Mouse (Mus musculus) heart, adult 8-10 months (tissue): ENCODE measurements around the gene Xylt1. TPM values are rescaled to one million over a fixed set of nuclear protein-coding genes. Genes with fewer than 3 reads are reported as not detected.

ENCODE experiments used
- DNase-seq: peaks from one replicate; pipeline ENCODE4 v3.0.0; 2022; ENCODE audit warnings: low spot score
- total RNA-seq, 4 experiments: library from RNA; stranded (reverse); gene quantifications; 2 replicates each; pipeline ENCODE4 v1.2.4; 2022

The Xylt1 gene
- total RNA-seq, 4 experiments from 2014 or later: 1.6 to 2.3 (median 2.1) TPM

DNA sequence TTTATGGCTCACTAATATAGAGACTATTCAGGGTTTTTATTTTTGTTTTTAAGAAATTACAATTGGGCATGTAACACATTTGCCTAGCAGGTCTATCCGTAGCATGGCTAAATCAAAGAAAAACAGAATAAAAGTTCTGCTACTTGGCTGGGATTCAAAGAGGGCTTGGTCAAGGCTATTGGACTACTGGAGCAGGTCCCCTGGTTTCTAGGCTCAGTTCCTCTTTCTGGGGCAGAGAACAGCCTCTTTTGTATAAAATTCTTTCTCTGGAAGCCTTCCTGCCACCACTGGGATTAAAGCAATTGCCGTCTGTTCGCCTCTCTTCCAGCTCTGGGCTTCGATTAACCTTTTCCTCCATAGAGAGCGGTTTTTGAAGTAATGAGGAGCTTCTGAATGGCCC lies 100.1 kb downstream of the Xylt1 start:
- no peak for DNase-seq

GRCm38 (mm10) chr7:117481404-117481803 lies 100.6 kb downstream of the Xylt1 start:
- no peak for DNase-seq

GRCm38 (mm10) chr7:117482701-117483100 lies 101.9 kb downstream of the Xylt1 start:
- no peak for DNase-seq

DNA sequence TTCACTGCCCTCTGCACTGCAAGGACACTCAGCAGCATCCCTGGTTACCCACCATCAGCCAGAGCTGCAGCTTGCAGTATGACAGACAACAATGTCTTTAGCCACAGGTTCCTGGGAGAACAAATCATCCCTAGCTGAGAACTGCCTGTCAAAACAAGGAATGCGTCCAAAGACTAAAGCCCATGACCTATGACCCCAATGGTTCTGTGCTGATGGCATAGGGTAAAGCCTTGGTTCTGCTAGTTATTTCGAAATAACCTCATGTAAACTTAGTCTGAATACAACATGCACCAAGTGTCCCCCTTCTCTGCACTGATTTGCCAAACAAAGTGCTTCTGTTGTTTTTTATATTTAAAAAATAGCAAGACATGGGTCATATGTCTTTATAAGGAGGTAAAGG lies 103.8 kb downstream of the Xylt1 start:
- DNase-seq: no peak

- no peak for DNase-seq
Measured at GRCm38 (mm10) chr7:117484989-117485536, 104.3 kb downstream of the Xylt1 start.

- no peak for DNase-seq
Measured at GRCm38 (mm10) chr7:117486425-117487172, 105.8 kb downstream of the Xylt1 start.

- no peak for DNase-seq
Measured at GRCm38 (mm10) chr7:117487173-117487490, 106.4 kb downstream of the Xylt1 start.

DNA sequence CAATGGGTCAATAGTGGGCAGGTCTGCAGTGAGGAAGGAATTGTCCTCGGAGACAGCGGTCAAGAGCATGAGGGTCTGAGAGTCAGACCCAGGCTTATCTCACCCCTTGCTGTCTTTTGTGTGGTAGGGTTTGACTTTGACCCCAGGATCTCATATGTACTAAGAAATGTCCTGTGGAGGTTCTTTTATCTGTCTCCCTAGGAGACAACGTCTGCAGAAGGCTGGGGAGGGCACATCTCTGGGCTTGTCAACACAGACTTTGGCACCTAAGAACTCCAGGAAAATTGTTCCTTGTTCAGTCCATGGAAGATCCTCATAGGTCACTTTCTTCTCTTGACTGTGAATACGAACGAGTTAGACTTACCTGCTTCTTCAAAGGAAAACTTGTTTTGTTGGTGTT lies 109.2 kb downstream of the Xylt1 start:
- no peak for DNase-seq

DNA sequence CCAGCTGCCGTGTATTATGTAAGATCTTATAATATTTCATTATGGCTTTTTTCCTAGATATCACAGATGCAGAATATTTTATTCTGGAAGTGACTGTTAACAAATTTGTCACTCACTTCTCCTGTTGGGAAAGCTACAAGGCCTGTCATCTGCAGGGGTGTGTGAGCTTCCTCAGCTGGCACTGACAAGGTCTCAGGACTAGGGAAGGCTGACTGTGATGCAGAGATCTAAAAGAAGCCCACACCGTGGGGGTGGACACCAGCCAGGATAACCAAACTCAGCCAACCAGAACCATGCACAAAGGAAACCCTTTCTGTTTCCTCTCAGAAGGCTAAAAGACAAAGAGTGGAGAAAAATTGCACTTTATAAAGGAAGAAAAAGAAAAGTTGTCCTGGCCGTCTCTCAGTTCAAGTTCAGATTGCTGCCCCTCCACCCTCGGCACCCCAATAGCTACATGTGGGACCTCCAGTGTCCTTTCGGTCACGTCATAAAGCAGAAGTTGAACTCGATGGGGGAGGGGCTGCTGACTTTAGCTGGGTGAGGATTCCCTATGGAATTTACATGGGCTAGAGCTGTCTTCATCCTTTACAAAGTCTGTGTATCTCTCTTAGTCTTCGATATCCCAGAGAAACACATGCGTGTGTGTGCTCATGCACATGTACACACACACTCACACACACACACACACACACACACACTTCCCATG lies 109.9 kb downstream of the Xylt1 start:
- DNase-seq: no peak

DNA sequence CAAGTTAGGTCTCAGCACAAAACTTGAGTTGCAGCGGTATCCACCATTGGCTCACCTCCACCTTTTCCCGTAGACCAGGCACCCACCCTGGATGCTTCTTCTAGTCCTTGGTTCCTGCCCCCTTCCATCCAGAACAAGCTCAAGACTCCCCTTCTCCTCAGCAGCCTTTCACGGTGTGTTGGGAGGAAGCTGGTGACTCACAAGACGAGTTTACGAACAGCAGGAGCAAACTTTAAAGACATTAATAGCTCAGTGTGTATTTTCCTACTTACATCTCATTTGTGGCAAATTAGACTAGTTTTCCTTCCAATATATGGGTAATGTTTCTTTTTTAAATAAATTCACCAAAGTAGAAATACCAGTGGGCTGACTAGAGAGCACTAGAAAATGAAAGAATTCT lies 110.7 kb downstream of the Xylt1 start:
- no peak for DNase-seq

GRCm38 (mm10) chr7:117494210-117494609 lies 113.4 kb downstream of the Xylt1 start:
- peak; percentile 70 for DNase-seq

GRCm38 (mm10) chr7:117494618-117495310 lies 114.0 kb downstream of the Xylt1 start:
- peak; percentile 45 for DNase-seq

GRCm38 (mm10) chr7:117495751-117496150 lies 115.0 kb downstream of the Xylt1 start:
- DNase-seq: no peak

DNA sequence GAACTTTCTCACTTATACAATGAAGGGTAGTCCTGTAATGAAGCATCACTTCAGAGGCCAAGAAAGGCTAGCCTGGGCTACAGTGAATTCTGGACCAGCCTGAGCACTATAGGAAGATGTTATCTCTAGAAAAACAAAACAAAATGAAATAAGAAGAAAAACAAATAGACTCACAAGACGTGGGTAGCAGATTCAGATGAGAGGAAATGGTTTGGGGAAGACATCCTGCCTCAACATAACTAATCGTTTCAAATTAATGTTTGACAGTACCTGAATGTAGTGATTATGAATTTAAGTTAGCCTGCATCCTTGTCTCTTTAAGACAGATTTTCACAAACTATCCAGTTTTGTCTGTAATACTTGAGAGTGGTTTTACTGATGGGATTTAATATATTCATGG lies 117.4 kb downstream of the Xylt1 start:
- no peak for DNase-seq

- no peak for DNase-seq
Measured at GRCm38 (mm10) chr7:117501355-117502181, 120.8 kb downstream of the Xylt1 start.

DNA sequence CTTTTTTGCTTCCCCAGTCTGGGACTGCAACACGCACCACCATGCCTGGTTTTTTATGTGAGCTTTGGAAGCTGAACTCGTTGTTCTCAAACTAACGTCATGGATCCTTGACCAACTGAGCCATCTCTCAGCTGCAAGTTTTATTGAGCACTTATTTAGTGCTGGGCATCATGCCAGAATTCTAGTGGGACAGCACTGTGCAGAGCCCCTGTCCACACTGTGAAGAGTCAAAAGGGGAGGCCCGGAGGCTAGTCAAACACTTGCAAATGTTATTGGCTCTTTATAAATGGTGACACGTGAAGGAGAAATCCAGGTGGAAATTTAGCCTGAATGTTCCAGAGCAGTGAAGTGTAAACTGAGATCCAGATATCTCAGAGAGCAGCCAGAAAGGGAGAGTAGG lies 121.6 kb downstream of the Xylt1 start:
- DNase-seq: no peak

- DNase-seq: no peak
Measured at GRCm38 (mm10) chr7:117503714-117504113, 122.9 kb downstream of the Xylt1 start.

- no peak for DNase-seq
Measured at GRCm38 (mm10) chr7:117505791-117506190, 125.0 kb downstream of the Xylt1 start.

- DNase-seq: no peak
Measured at GRCm38 (mm10) chr7:117507351-117507750, 126.6 kb downstream of the Xylt1 start.

GRCm38 (mm10) chr7:117508090-117508489 lies 127.3 kb downstream of the Xylt1 start:
- DNase-seq: no peak

DNA sequence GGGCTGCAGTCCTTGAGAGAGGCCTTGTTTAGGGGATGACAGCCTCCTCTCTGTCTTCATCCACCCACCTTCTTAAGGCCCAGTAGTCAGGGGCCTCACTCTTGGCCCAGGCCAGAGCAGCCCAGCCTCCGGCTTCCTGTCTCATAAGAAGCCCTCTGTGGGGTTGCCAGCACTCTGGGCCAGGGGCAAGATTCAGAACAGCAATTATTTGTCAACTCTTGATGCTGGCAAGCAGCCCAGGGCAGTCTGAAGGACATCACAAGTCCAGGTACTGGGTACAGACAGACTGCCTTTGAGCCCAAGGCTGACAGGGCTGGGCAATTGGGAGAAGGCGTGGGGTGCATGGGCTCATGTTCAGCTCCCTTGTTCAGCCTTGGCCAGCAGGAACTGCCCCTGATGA lies 129.3 kb downstream of the Xylt1 start:
- DNase-seq: no peak

DNA sequence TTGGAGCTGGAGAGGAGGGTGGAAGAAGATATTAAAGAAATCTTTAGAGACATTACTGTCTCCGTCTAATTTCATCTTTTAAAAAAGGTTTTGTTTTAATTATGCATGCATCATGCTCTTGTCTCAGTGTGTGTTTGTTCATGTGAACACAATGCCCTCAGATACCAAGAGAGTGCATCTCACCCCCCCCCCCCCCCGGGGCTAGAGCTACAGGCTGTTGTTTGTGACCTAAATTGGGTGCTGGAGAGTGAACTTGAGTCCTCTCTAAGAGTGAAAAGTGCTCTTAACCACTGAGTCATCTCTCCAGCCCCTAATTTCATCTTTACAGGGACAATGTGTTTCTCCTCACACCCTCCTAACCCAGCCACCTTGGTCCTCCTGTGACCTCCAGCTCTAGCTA lies 131.5 kb downstream of the Xylt1 start:
- no peak for DNase-seq
